Mouse (Mus musculus) embryonic facial prominence, embryonic 10.5 days (tissue): ENCODE data around the gene Zbed4. TPM values are rescaled to one million over a fixed set of nuclear protein-coding genes. Genes with fewer than 3 reads are reported as not detected.
"Not testable (repeated sequence)": the region's sequence is repeated elsewhere in the genome, so short reads cannot be mapped to it uniquely, and the experiment has no call there.

Experiments used
- DNase-seq: peaks from one replicate; pipeline ENCODE4 v3.0.0-alpha.2; 2017; ENCODE audit warnings: low spot score
- H3K27ac ChIP-seq: fragments of 300-500 bp; sonication (generic); replicated peaks from 2 replicates; pipeline ENCODE4 v1.5.1; 2016; ENCODE audit warnings: mild to moderate bottlenecking
- H3K27me3 ChIP-seq: fragments of 300-500 bp; sonication (generic); replicated peaks from 2 replicates; pipeline ENCODE4 v1.6.1; 2016; ENCODE audit warnings: low read depth, mild to moderate bottlenecking; ENCODE audit not compliant: poor library complexity, severe bottlenecking
- H3K36me3 ChIP-seq: fragments of 300-500 bp; sonication (generic); replicated peaks from 2 replicates; pipeline ENCODE4 v1.6.1; 2016; ENCODE audit warnings: mild to moderate bottlenecking, moderate library complexity
- H3K4me1 ChIP-seq: fragments of 300-500 bp; sonication (generic); 2 replicates; pipeline ENCODE4 v1.6.1; 2016
- H3K4me3 ChIP-seq: fragments of 300-500 bp; sonication (generic); 2 replicates; pipeline ENCODE4 v1.5.1; 2016; ENCODE audit warnings: mild to moderate bottlenecking, moderate library complexity
- H3K9me3 ChIP-seq: fragments of 300-500 bp; sonication (generic); 2 replicates; pipeline ENCODE4 v1.6.1; 2016; ENCODE audit warnings: mild to moderate bottlenecking
- WGBS: fragments of 180-500 bp; shearing (Covaris S2); methylation state at CpG from one replicate; pipeline ENCODE4 v1.1.7; 2016; 5-methylcytosine and 5-hydroxymethylcytosine counted together
- polyA plus RNA-seq: library from polyadenylated mRNA; unstranded; fragments of >200 nt; fragmentation: Nextera tagmentation; extraction: Ambion mirVana; gene quantifications from 2 replicates; pipeline ENCODE4 v1.2.1, GENCODE M21; 2016

Gene Zbed4
- polyA plus RNA-seq, 1 experiment from 2014 or later = 38.5 TPM

DNA sequence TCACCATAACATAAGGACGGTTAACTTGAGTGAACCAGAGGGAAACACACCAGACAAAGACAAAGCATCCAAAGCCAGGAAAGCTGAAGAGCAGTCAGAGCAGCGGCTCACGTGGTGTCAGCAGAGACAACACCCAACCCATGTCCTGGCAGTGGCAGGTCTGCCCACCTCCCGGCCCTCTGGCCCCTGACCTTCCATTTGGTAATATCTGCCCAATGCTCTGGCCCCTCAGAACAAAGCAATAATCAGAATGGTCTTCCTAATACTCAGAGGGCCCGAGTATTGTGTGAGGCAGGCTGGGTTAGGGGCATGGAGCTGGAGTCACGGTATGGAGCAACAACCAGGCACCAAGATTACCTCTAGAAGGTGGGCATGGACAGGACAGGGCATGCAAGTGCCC lies 28.3 kb upstream of the Zbed4 start:
- H3K27ac ChIP-seq = no peak overlapping the region
- no peak for DNase-seq
- 89% methylated on average over 6 of the region's 6 CpGs for WGBS
- no peaks in the 10 kb centered on the region for H3K27me3 ChIP-seq
- H3K4me1 ChIP-seq = no peaks in the 10 kb centered on the region
- H3K36me3 ChIP-seq = peaks cover 94% of the 10 kb centered on the region
- H3K9me3 ChIP-seq = no peaks in the 10 kb centered on the region
- H3K4me3 ChIP-seq = no peak overlapping the region

DNA sequence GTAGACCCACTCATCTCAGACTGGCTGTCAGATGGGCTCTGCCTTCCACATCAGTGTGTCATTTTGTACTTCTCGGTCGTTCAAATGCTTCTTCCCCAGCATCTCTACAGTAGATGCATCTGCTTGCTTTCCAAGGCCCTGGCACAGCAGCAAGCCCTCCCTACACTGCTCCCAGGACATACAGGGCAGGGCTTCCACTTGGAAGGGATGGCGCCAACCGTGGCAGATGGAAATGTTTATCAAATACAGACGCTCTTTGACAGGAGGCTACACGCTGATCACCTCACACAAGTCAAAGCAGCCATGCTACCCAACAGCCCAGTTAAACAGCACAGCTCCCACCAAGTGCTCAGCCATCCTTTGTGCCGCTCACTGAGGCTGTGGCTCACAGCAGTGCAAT lies 27.1 kb upstream of the Zbed4 start:
- no peaks in the 10 kb centered on the region for H3K9me3 ChIP-seq
- DNase-seq = no peak
- H3K27ac ChIP-seq = no peak overlapping the region
- H3K36me3 ChIP-seq = peaks cover 94% of the 10 kb centered on the region
- no peaks in the 10 kb centered on the region for H3K27me3 ChIP-seq
- H3K4me1 ChIP-seq = no peaks in the 10 kb centered on the region
- WGBS = 80% methylated on average over 7 of the region's 7 CpGs
- H3K4me3 ChIP-seq = no peak overlapping the region

DNA sequence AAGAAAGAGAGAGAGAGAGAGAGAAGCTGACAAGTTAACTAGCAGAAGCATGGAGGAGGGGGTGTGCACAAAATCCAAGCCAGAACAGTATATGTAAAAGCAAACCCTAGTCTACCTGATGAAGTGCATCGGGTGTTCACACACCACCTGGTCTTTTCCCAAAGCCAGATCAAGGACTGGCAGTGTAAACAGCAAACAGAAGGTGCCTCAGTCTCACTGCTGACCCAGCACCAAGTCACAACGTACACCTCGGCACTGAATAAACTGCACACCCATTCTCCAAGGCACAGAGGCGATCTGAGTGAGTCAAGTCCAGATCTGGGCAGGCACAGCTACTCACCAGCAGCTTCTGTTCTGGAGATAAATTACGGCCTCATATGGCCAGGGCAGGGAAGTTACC lies 26.4 kb upstream of the Zbed4 start:
- H3K27ac ChIP-seq = no peak overlapping the region
- H3K27me3 ChIP-seq = no peaks in the 10 kb centered on the region
- WGBS = 94% methylated on average over 5 of the region's 5 CpGs
- no peaks in the 10 kb centered on the region for H3K9me3 ChIP-seq
- no peak overlapping the region for H3K4me3 ChIP-seq
- peaks cover 94% of the 10 kb centered on the region for H3K36me3 ChIP-seq
- no peaks in the 10 kb centered on the region for H3K4me1 ChIP-seq
- DNase-seq = no peak

DNA sequence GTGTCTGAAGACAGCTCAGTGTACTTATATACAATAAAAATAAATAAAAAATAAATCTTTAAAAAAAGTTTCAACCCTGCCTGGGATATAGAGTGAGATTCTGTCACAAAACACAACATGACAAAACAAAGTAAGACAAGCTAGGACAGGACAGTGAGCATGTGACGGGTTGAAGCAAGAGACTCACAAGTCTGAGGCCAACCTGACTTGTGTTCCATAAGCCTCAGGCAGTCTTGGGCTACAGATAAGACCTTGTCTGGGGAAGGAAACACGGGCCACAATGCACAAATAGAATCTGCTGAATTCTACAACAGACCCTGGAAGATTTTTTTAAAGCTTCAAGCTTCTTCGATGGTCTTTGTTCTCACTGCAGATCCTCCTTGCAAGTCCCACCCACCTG lies 24.3 kb upstream of the Zbed4 start:
- no peak for DNase-seq
- no peaks in the 10 kb centered on the region for H3K27me3 ChIP-seq
- no peak overlapping the region for H3K27ac ChIP-seq
- H3K4me1 ChIP-seq = peaks cover 18% of the 10 kb centered on the region
- 82% methylated on average over 3 of the region's 3 CpGs for WGBS
- peaks cover 91% of the 10 kb centered on the region for H3K36me3 ChIP-seq
- H3K9me3 ChIP-seq = no peaks in the 10 kb centered on the region
- no peak overlapping the region for H3K4me3 ChIP-seq

DNA sequence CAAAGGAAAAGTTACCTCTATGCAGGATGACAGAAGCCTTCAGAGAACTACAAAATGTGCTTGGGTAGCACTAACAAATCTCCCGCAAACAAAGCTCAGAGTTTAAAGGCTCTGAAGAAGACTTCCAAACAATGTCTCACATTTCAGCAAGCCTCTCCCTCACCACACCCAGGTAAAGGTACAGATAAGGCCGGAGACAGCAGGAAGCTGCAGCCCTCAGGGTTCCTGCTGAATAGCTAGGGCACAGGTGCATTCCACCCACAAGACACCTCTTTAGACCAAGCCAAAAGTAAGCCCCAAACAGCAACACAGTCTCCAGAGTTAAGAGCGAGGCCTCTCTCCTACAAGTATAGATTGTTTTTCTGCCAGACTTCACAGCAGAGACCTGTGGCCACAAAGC lies 20.7 kb upstream of the Zbed4 start:
- Histone ChIP-seq H3K4me3 (no peak overlapping the region), H3K4me1 (peaks cover 32% of the 10 kb centered on the region), H3K27ac (no peak overlapping the region), H3K36me3 (peaks cover 57% of the 10 kb centered on the region), H3K9me3 (no peaks in the 10 kb centered on the region), H3K27me3 (no peaks in the 10 kb centered on the region)
- DNase-seq = no peak
- 82% methylated on average over 3 of the region's 3 CpGs for WGBS

DNA sequence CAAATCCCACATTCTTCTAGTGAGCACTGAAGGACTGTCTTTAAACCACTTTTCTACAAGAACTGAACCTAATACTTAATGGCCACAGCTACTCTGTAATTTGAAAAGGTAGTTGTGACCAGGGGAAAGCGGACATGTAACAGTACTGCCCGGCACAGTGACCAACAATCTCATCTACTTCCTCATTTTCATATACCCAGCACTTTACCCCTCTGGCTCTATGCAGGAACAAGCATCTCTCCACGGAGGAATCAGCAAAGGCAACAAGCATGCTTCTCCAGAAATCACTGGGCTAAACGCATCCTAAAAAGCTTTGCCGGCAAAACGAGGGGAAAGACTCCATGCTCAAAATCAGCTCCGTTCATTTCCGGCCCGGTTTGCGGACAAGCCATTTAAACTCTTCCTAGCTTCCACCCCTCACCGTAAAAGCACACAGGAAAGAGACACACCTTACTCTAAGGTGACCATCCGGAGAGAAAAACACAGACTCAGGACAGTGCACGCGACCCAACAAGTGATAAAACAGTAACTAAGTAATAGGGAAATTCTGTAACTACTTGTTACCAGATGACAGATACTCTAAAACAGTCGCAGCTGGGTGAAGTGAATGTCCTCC lies 18.9 kb upstream of the Zbed4 start:
- no peaks in the 10 kb centered on the region for H3K9me3 ChIP-seq
- no peak for DNase-seq
- peak overlapping the region; percentile 99 for H3K4me3 ChIP-seq
- peaks cover 32% of the 10 kb centered on the region for H3K4me1 ChIP-seq
- no peaks in the 10 kb centered on the region for H3K27me3 ChIP-seq
- peaks cover 42% of the 10 kb centered on the region for H3K36me3 ChIP-seq
- H3K27ac ChIP-seq = peak overlapping the region; percentile 97; the same call in 1 of the 2 replicates
- WGBS = 37% methylated on average over 15 of the region's 15 CpGs

DNA sequence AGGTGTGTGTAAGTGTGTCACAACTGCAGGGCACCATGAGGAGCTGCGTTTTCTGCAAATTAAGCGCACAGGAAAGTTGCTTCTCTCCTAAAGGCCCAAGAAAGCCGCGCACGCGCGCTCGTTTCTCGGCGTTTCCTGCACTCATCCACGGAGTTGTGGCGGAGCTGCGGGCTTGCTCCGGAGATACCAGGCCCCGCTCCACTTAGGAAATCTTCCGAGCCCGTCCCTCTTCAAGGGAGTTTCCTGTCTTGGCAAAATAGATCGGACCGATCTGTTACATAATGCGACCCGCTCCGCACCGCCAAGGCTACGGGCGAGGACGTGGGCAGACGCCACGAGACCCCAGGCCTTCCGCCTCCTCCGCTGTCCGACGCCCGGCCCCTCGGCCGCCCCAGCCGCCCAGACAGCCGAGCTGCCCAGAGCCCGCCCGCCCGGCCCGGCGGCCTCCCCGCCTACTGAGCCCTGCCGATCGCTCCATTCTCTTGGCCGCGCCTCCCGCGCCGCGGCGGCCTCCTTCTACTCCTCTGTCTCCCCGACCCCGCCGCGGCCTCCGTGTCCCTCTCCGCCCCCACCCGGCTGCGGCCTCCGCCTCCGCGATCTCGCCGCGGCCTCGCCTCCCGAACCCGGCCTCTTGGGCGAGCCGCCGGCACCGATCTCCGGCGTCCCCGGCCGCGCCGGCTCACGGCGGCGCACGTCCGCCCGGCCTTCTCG lies 18.3 kb upstream of the Zbed4 start:
- peak; percentile 69 for DNase-seq
- peak overlapping the region; percentile 99 for H3K4me3 ChIP-seq
- peaks cover 38% of the 10 kb centered on the region for H3K36me3 ChIP-seq
- peak overlapping the region; percentile 97 for H3K27ac ChIP-seq
- H3K4me1 ChIP-seq = peaks cover 32% of the 10 kb centered on the region
- H3K9me3 ChIP-seq = no peaks in the 10 kb centered on the region
- no peaks in the 10 kb centered on the region for H3K27me3 ChIP-seq
- under 1% methylated on average over 85 of the region's 86 CpGs for WGBS

DNA sequence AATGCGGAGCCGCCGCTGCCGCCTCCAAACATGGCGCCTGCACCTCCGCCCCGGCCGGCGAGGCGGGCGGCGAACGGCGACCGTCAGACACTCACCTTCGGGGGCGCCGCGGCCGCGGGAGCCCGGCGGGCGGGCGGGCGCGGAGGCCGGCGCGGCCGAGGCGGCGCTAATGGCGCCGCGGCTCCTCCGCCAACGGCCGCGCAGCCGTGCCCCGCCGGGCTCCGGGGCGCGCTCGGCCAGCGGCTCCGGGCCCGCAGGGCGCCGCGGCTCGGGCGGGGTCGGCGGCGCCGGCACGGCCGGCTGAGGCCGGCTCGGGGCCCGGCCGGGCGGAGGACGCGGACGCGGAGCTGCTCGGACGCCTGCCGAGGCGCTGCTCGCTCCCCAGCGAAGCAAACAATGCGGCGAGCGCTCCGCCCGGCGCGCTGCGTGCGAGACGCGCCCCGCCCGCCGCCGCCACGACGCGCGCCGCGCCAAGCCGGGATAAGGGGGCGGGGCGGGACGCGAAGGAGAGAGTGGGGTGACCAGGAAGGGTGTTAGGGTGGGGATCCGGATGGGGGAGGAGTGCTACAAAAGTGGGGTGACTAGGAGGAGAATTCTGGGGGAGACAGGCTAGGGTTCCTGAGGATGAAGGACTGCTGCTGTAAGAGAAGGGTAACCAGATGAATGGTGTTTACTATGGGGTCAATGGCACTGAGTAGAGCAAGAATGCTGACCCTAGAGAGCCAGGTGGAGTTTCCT lies 17.5 kb upstream of the Zbed4 start, which contains the start of gene Brd1:
Gene Brd1, minus strand, starts transcription at position 400 of the 738 bp plus-strand sequence.
- Histone ChIP-seq H3K9me3 (no peaks in the 10 kb centered on the region), H3K4me1 (peaks cover 32% of the 10 kb centered on the region), H3K4me3 (peak within 1 kb of the TSS; percentile 99), H3K27me3 (no peaks in the 10 kb centered on the region), H3K36me3 (peaks cover 30% of the 10 kb centered on the region), H3K27ac (peak within 1 kb of the TSS; percentile 97)
- peak; percentile 84 for DNase-seq
- 6% methylated on average over 103 of the region's 103 CpGs for WGBS

DNA sequence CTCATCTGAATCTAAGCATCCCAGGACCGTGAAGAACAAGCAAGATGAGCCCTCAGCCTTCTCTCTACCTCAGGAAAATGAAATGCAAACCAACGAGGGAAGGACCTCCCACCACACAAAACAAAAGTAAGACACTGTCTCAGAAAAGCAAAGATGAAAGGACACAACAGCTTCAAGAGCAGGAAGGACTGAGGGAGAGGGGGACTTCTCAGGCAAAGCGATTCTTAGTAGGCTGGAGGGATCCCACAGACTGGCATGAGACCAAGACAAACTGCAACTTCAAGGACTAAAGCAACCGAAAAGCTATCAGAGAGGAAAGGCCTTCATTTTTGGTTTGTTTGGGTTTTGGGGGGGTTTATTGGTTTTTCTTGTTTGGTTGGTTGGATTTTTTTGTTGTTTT lies 15.3 kb upstream of the Zbed4 start:
- no peak overlapping the region for H3K27ac ChIP-seq
- peaks cover 8% of the 10 kb centered on the region for H3K36me3 ChIP-seq
- H3K9me3 ChIP-seq = no peaks in the 10 kb centered on the region
- H3K4me3 ChIP-seq = no peak overlapping the region
- DNase-seq = no peak
- 85% methylated on average over 4 of the region's 4 CpGs for WGBS
- peaks cover 25% of the 10 kb centered on the region for H3K4me1 ChIP-seq
- no peaks in the 10 kb centered on the region for H3K27me3 ChIP-seq

DNA sequence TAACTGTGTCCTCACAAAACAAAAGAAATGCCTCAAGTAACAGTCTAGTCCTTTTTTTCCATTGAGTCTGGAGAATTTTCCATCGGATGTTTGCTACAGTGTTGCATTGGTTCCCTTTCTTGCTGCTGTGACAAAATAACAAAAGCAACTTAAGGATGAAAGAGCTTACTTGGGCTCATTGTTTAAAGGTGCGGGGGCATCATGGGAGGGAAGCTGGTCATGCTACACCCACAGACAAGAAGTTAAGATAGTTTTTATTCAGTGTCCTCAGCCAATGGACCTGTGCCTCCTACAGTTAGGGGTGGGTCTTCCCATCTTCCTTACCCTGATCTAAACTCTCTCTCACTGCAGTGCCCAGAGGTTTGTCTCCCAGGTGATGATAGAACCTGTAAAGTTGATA lies 13.0 kb upstream of the Zbed4 start:
- DNase-seq = no peak
- Histone ChIP-seq H3K4me3 (no peak overlapping the region), H3K9me3 (no peaks in the 10 kb centered on the region), H3K4me1 (peaks cover 7% of the 10 kb centered on the region), H3K27me3 (no peaks in the 10 kb centered on the region), H3K27ac (no peak overlapping the region), H3K36me3 (no peaks in the 10 kb centered on the region)
- WGBS = 72% methylated on average over 2 of the region's 2 CpGs

DNA sequence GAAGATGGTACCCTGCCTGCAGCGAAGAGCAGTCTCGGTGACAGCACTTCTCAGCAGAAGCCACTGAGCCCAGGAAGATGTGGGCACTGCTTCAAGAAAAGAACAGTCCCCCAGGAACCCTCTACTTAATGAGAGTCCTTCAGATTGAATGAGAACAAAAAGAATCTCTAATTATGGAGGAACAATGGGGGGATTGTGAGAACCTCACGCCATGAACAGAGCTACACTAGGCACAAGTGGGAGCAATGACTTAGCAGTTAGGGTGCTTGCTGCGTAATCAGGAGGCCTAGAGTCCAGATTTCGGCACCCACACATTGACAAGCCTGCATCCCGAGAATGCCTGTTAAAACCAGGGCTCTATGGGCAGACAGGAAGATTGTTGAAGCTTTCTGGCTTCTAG lies 10.1 kb upstream of the Zbed4 start:
- H3K4me1 ChIP-seq = no peaks in the 10 kb centered on the region
- no peak overlapping the region for H3K27ac ChIP-seq
- no peaks in the 10 kb centered on the region for H3K36me3 ChIP-seq
- no peak overlapping the region for H3K4me3 ChIP-seq
- WGBS = 58% methylated on average over 6 of the region's 6 CpGs
- H3K27me3 ChIP-seq = no peaks in the 10 kb centered on the region
- no peak for DNase-seq
- no peaks in the 10 kb centered on the region for H3K9me3 ChIP-seq

DNA sequence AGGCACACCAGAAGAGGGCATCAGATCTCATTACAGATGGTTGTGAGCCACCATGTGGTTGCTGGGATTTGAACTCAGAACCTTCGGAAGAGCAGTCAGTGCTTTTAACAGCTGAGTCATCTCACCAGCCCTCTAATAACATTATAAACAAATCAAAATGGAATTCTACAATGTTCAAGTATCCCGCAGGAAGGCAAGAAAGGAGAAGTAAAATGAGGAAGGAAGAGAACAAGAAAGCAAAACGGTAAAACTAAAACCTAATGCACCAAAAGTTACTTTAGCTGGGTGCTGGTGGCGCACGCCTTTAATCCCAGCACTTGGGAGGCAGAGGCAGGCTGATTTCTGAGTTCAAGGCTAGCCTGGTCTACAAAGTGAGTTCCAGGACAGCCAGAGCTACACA lies 8.1 kb upstream of the Zbed4 start:
- H3K4me1 ChIP-seq, H3K27ac ChIP-seq, H3K4me3 ChIP-seq, H3K9me3 ChIP-seq, H3K36me3 ChIP-seq, DNase-seq, H3K27me3 ChIP-seq: not testable (repeated sequence)
- WGBS = 92% methylated on average over 5 of the region's 5 CpGs

DNA sequence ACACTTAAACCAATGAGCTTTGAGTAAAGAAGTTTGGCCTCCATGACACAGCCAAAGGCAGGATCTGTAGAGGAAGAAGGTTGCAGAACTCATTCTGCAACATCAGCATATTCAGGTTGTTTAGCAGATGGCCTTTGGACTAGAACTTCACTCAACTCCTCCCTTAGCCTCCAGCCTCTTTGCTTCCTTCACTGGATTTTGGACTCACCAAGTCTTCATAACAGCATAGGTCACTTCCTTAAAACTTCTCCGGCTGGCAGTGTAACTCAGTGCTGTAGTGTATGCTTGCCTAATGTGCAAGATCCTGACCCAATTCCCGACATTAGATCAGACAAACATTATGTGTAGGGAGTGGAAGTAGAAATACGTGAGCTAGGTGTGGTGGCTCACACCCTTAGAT lies 6.1 kb upstream of the Zbed4 start:
- Histone ChIP-seq H3K4me1 (peaks cover 3% of the 10 kb centered on the region; the same call in 1 of the 2 replicates), H3K27me3 (no peaks in the 10 kb centered on the region), H3K36me3 (no peaks in the 10 kb centered on the region), H3K9me3 (no peaks in the 10 kb centered on the region), H3K27ac (no peak overlapping the region), H3K4me3 (no peak overlapping the region)
- 87% methylated on average over 3 of the region's 3 CpGs for WGBS
- no peak for DNase-seq
